Mouse (Mus musculus) cerebellum, adult (tissue): Measurements from ENCODE around the gene Pax1.

Experiments
- ATAC-seq: cut with Nextera tagmentation; 2 replicates; pipeline ENCODE4 v1.9.2; 2017; ENCODE audit warnings: mild to moderate bottlenecking, moderate library complexity, mixed read lengths; ENCODE audit not compliant: insufficient number of reproducible peaks, low FRiP score, low TSS enrichment

Pax1 gene

DNA sequence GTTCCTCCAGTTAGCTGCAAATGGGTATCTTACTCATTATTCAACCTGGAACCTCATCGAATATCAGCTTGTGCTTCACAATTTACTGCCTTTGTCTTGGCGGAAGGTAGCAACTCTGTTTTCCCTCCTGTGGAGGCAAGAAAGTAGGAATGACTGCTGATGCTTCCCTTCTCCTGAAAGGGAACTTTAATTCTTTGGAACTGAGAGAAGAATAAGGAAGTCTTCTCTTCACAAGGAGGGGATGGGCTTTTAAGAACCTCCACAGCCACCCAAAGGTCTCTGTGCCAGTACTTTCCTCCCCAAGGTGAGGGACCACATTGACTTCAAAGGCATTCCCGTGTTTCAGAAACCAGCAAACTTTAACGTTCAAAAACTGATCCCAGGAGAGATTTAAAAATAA is 10.1 kb downstream of the Pax1 start:
- ATAC-seq = no peak

DNA sequence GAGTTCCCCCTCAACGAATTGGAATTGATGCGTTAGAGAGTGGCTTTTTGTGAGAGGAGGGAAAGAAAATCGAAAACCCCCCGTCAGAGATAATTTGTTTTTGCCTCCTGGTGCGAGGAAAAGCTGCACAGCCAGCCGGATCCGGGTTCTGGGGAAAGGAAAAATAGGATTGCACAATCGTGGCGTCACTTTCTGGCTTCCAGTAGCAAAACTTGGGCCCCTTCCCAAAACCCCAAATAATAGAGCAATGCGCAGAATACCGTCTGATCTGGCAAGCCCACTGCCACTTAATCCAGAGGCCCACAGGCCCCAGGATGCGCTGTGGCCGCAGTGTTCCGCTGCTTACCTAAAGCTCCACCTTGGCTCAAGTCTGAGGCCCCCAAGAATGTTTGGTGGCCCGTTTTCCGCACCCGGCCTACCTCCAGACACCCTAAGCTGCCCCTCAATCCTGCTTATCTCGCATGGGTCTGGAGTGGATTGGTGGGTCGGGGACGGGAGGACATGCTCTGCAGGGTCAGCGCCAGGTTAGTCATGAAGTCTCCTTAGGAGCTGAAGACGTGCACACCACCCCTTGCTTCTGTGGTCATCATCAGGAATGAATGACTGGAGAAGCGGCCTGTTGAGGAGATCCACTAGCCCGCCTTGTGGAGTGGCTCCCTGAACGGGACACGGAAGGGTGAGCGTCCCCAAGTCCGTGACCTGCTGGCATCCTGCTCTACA is 11.4 kb downstream of the Pax1 start:
- no peak for ATAC-seq

DNA sequence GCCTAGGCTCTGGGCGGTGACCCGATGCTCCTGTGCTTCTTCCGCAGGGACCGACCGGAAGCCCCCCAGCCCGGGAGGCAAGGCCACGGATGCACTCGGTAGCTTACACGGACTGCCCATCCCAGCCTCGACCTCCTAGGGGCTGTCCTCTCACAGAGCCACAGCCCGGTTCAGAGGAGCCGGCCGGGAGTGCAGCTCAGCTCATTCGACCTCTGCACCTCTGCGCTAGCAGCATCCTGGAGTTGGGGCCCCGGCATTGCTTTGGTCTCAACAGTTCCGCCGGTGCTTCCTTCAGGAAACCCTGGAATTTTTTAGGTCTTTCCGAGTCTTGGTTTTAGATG is 11.9 kb downstream of the Pax1 start:
- ATAC-seq = no peak

DNA sequence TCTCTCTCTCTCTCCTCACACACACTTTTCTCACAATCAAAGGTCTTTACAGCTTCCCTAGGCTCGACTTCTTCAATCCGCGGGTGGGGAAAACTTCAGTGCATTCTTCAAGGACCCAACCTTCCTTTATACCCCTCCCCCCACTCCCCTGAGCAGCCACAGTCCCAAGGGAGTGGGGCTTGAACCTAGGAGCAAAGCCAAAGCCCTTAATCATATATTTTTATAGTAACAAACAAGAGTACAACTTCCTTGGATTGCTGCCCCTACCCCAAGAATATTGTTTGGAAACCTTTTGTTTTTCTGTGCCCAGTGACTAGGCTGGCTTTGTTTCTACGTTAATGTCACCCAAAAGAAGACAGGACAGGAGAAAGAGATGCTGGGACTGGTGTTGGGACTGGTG is 12.5 kb downstream of the Pax1 start:
- ATAC-seq = no peak

DNA sequence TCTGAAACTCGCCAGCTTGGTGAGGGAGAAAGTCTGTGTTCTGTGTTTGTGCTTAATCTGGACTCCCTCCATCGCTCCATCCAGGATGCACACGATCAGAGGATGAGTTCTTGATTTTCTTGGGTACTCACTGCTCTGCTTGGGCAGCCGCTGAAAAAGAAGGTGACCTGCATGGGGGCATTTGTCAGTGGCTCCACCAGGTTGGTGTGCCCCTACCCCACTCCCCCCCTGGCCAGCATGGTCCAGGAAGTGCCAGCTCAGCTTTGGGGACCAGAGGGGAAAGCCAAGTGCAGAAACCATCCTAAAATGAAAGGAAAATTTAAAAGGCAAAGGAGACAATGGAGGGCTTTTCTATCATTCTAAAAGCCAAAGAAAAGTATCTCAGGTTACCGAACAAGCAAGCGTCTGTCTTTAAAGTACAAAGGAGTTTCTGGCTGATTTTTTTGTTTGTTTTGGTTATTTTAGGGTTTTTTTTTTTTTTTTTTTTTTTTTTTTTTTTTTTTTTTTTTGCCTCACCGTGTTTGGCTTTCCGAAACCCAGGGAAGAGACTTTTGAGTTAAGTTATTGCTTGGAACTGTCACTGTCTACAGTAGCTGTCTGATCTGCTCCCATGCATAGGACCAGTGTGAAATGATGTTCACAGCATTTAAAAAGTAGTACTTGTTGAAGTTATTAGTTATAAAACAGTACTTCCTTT is 13.4 kb downstream of the Pax1 start:
- no peak for ATAC-seq

DNA sequence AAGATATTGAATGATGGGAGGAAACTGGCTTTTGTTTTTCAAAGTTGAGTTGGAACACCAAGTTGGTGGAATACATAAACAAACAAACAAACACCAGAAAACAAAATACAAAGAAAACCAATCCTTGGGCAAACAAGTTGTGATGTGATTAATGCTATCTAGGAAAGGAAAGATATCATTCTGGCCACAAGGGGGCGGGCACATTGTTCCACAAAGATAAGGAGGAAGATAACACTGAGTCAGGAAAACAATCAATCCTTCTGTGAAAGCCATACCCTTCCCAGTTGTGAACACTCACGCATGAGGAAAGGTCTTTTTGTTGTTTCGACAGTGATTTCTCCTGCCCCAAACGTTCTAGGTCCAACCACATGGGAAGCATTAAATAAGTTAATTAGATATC is 17.2 kb downstream of the Pax1 start:
- ATAC-seq = no peak

DNA sequence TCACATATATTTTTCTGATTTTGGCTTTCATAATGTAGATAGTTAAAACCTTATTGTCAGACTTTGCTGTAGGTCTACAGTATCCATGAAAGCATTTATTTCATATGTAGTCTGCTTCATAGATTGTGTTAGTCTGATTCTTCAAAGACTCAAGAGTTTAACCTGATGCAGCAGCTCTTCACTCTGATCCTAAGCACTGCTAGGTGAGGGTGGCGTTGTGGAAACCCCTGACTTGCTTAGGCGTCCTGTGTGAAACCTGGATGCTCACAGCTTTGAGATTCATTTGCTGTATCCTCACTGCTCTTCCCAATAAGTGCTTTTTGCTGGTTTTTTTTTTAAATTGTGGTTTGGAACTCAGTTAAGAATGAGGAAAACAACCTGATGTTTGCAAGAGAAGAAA is 21.6 kb downstream of the Pax1 start:
- no peak for ATAC-seq

DNA sequence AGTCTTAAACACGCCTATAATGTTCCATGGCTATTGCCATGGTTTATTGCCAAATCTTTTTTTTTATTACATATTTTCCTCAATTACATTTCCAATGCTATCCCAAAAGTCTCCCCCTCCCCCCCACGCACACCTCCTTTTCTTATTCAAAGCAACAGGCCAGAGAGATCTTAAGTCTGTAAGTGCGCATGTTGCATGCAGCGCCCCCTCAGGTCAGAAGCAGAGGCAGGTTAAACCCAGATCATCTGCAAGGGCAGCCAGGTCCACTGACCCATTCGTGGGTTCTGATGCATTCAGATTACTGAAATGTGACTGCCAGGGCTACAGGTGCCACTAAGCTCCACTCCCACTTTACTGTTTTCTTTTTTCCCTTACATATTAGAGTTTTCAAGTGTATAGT is 25.2 kb downstream of the Pax1 start:
- ATAC-seq = no peak

DNA sequence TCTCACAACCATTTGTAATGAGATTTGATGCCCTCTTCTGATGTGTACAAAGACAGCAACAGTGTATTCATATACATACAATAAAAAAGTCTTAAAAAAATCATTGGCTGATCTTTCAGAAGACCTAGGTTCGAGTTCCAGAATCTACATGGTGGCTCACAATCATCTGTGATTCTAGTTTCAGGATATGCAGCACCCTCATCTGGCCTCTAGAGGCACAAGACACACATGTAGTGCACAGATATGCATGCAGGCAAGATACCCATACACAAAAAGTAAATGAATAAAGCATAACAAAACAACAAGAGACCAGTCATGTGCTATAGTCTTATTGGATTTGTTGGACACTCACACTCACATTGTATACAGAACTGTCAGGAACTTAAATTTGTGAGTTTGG is 47.6 kb downstream of the Pax1 start:
- no peak for ATAC-seq

DNA sequence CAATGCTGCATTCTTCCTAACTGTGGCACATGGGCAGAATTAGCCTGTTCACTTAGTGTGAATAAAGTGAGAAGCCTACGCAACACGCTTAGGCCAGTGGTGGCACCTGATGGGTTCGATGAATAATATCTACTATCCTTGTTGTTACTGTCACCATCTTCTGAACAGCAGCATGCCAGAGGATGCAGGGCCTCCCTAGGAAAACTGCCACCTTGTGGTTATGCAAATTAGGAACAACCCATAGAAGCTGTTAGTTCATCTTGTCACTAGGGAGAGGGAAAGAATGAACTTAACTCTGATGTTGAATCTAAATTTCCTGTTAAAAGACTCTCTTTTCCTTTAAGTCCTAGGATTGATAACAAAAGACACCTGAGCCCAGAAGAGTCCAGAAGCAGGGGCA is 53.3 kb downstream of the Pax1 start:
- no peak for ATAC-seq

DNA sequence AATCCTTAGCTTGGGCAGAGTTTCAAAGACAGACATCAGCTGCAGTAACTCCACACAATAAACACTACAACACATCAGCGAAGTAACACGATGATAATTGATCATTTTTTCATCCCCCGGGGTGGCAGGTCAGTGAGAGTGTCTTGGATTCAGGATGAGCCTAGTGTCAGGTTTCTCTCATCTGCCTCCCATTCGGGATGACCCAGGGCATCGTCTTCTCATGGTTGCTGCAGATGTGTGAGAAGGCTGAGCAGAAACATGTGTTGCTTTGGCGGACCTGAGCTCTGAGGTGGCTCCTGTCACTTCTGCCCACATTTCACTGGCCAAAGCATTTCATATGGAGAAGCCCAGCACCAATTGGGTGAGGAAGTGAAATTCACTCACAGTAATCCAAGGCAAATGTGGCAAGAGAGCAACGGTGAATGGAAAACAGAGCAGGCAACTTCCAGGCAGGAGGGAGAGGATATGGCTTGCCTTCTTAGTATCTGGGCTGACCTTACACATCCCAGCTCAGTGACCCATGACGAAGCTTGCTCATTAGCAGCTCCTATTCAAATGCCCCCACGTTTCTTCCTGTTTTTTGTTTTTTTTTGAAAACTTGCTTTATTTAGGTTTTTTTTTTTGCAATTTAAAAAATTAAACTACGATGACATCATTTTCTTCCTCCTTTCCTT is 63.0 kb downstream of the Pax1 start:
- no peak for ATAC-seq

DNA sequence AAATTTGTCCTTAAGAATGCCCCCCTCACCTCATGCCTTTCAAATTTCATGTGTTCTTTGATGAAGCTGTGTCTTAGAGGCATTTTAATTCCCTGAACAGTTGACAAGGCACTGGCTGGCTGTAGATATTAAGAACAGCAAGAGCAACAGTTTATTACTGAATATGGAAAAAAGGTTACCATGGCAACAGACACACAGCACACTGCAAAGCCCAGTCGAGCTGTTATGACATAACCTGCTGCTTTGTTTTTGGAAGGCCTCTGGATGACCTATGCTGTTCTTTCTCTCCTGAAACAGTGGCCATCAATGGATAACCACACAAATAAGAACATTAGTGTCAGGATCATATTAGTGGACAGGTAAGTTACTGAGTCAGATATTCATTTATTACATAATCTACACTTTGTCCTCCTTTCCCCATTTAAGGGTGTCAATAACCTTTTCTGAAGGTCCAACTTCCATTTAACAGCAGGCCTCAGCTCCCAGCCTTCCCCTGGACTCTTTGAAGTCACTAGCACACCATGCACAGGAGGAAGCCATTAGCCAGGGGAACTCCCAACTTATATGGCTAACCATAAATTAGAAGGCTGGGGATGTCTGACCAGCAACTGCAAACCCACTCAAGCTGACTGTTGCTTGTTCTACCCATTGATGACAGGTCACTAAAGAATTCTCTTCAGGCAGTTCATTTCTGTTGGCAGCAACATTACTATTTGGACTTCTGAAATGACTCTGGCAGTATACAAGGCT is 68.1 kb downstream of the Pax1 start:
- no peak for ATAC-seq

DNA sequence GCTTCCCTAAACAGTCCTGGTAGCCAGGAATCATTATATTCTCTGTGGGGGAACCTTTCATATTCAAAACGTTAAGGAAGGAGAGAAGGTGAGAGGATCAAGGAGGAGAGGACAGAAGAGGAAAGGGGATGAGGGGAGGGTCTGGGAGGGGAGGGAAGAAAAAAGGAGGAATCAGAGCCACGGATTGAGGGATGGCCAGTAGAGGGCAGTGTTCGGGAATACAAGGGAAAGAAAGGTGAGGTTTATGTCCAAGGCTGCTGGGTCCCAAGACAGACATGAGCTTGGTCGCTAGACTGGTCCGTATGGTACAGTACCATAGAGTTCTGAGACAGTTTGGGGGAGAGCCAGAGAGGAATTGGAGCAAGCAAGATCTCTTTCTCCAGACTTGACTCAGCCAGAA is 71.4 kb downstream of the Pax1 start:
- ATAC-seq = no peak
